Mouse (Mus musculus) kidney, postnatal 0 days (tissue): Measurements from ENCODE around the gene Cdkn2c. TPM values are rescaled to one million over a fixed set of nuclear protein-coding genes. Genes with fewer than 3 reads are reported as not detected.
A peak's percentile ranks its signal among the peaks of the same experiment; 100 is the strongest.

Experiments
- ATAC-seq: fragments of 200-750 bp; cut with Nextera tagmentation; replicated peaks from 2 replicates; pipeline ENCODE4 v1.8.0; 2017; ENCODE audit warnings: low read depth, moderate number of reproducible peaks, moderate TSS enrichment, moderate library complexity; ENCODE audit not compliant: low FRiP score
- DNase-seq: peaks from one replicate; pipeline ENCODE4 v3.0.0-alpha.2; 2016; ENCODE audit warnings: low spot score
- H3K27ac ChIP-seq: fragments of 300-500 bp; sonication (generic); 2 replicates; pipeline ENCODE4 v1.5.1; 2014; ENCODE audit warnings: mild to moderate bottlenecking
- H3K27me3 ChIP-seq: fragments of 300-500 bp; sonication (generic); 2 replicates; pipeline ENCODE4 v1.6.1; 2014; ENCODE audit warnings: low read length, mixed read lengths; ENCODE audit not compliant: insufficient read depth
- H3K36me3 ChIP-seq: fragments of 300-500 bp; sonication (generic); 2 replicates; pipeline ENCODE4 v1.6.1; 2014; ENCODE audit warnings: low read length, mixed read lengths; ENCODE audit not compliant: insufficient read depth
- H3K4me1 ChIP-seq: fragments of 300-500 bp; sonication (generic); replicated peaks from 2 replicates; pipeline ENCODE4 v1.6.1; 2014; ENCODE audit warnings: antibody characterized with exemption, low read length, mixed read lengths; ENCODE audit not compliant: insufficient read depth
- H3K4me2 ChIP-seq: fragments of 300-500 bp; sonication (generic); 2 replicates; pipeline ENCODE4 v1.6.1; 2014; ENCODE audit warnings: mild to moderate bottlenecking, low read length, moderate library complexity, mixed read lengths
- H3K4me3 ChIP-seq: fragments of 300-500 bp; sonication (generic); replicated peaks from 2 replicates; pipeline ENCODE4 v1.5.1; 2014; ENCODE audit warnings: low read depth, low read length
- H3K9ac ChIP-seq: fragments of 300-500 bp; sonication (generic); 2 replicates; pipeline ENCODE4 v1.6.1; 2014; ENCODE audit warnings: low read depth, low read length
- H3K9me3 ChIP-seq: fragments of 300-500 bp; sonication (generic); replicated peaks from 2 replicates; pipeline ENCODE4 v1.6.1; 2016; ENCODE audit warnings: low read length, inconsistent platforms, mixed read lengths
- CTCF ChIP-seq: IDR thresholded peaks from 2 replicates; pipeline ENCODE4 v1.5.1; 2016; ENCODE audit warnings: antibody characterized with exemption, low read depth, mild to moderate bottlenecking, moderate library complexity
- WGBS: fragments of 180-500 bp; shearing (Covaris S2); extraction: QIAGEN DNeasy Blood & Tissue Kit; methylation state at CpG from one replicate; pipeline ENCODE4 v1.1.7; 2014; 5-methylcytosine and 5-hydroxymethylcytosine counted together
- polyA plus RNA-seq: library from polyadenylated mRNA; unstranded; fragments of >200 nt; fragmentation: Nextera tagmentation; extraction: Ambion mirVana; gene quantifications from 2 replicates; pipeline ENCODE4 v1.2.1, GENCODE M21; 2015

The Cdkn2c gene
- polyA plus RNA-seq, 1 experiment from 2014 or later: 7.2 TPM

GRCm38 (mm10) chr4:109677221-109677620, 10.2 kb upstream of the Cdkn2c start:
- ATAC-seq (no peak), DNase-seq (no peak)
- Histone ChIP-seq H3K4me2 (peak overlapping the region; percentile 74), H3K9ac (peak overlapping the region; percentile 85), H3K27ac (peak overlapping the region; percentile 97), H3K4me3 (peak overlapping the region; percentile 88), H3K27me3 (no peaks in the 10 kb centered on the region), H3K4me1 (no peaks in the 10 kb centered on the region), H3K36me3 (no peaks in the 10 kb centered on the region), H3K9me3 (no peaks in the 10 kb centered on the region)
- TF ChIP-seq CTCF: no peak
- WGBS: 1% methylated on average over 3 of the region's 3 CpGs

GRCm38 (mm10) chr4:109676218-109677215, 9.5 kb upstream of the Cdkn2c start, which contains the start of gene Faf1:
Faf1 (plus strand) TSS chr4:109676588.
- H3K4me2 ChIP-seq: peak within 1 kb of the TSS; percentile 74
- H3K9ac ChIP-seq: peak within 1 kb of the TSS; percentile 85
- WGBS: under 1% methylated on average over 104 of the region's 107 CpGs
- DNase-seq: peak; percentile 98
- peak; percentile 98 for ATAC-seq
- peak within 1 kb of the TSS; percentile 97 for H3K27ac ChIP-seq
- no peaks in the 10 kb centered on the region for H3K4me1 ChIP-seq
- peak; percentile 32; the same call in 1 of the 2 replicates for TF ChIP-seq CTCF
- no peaks in the 10 kb centered on the region for H3K36me3 ChIP-seq
- no peaks in the 10 kb centered on the region for H3K27me3 ChIP-seq
- no peaks in the 10 kb centered on the region for H3K9me3 ChIP-seq
- H3K4me3 ChIP-seq: peak within 1 kb of the TSS; percentile 88

- no peak for ATAC-seq
- Histone ChIP-seq H3K9me3 (no peaks in the 10 kb centered on the region), H3K4me1 (no peaks in the 10 kb centered on the region), H3K27me3 (no peaks in the 10 kb centered on the region), H3K9ac (no peak overlapping the region), H3K27ac (no peak overlapping the region), H3K36me3 (no peaks in the 10 kb centered on the region), H3K4me2 (no peak overlapping the region), H3K4me3 (no peak overlapping the region)
- DNase-seq: no peak
- TF ChIP-seq CTCF: no peak
- 78% methylated on average over 2 of the region's 2 CpGs for WGBS
Measured at GRCm38 (mm10) chr4:109674097-109674496, 7.1 kb upstream of the Cdkn2c start.

DNA sequence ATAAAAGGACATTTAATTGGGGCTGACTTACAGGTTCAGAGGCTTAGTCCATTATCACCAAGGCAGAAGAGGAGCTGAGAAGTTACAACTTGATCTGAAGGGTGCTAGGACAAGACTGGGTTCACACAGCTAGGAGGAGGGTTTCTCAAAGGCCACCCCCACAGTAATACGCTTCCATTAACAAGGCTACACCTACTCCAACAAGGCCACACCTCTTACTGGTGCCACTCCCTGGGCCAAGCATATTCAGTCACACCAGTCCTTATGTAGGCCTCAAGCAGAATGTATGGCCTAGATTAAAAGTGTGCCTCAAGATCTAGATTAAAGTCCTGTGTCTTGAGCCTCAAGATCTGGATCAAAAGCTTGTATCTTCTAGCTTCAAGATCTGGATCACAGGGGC, 5.0 kb upstream of the Cdkn2c start:
- ATAC-seq (no peak), DNase-seq (no peak)
- H3K4me2 ChIP-seq: no peak overlapping the region
- TF ChIP-seq CTCF: no peak
- H3K9me3 ChIP-seq: no peaks in the 10 kb centered on the region
- no peaks in the 10 kb centered on the region for H3K36me3 ChIP-seq
- WGBS: 65% methylated on average over 1 of the region's 1 CpGs
- H3K9ac ChIP-seq: no peak overlapping the region
- H3K4me3 ChIP-seq: no peak overlapping the region
- H3K27me3 ChIP-seq: no peaks in the 10 kb centered on the region
- no peaks in the 10 kb centered on the region for H3K4me1 ChIP-seq
- H3K27ac ChIP-seq: no peak overlapping the region

DNA sequence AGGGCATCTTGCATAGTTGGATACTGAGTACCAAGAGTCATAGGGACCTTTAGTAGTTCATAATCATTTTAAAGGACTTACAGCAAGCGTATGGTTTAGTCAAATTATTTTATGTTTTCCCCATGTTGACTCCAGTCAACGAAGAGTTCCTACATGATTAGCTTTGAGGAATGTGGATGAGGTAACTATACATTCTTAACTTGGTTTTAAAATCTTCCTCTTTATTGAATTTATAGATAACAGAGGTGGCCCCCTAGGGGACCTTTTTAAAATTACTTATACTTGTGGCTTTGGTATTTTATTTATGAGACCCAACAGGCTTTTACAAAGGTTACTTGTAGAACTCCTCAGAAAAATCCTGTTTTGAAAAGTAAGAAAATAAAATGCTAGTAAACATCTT, 3.2 kb upstream of the Cdkn2c start:
- Histone ChIP-seq H3K9me3 (no peaks in the 10 kb centered on the region), H3K9ac (no peak overlapping the region), H3K27ac (no peak overlapping the region), H3K4me2 (no peak overlapping the region), H3K36me3 (no peaks in the 10 kb centered on the region), H3K4me1 (no peaks in the 10 kb centered on the region), H3K4me3 (no peak overlapping the region), H3K27me3 (no peaks in the 10 kb centered on the region)
- WGBS: 57% methylated on average over 2 of the region's 2 CpGs
- DNase-seq: peak; percentile 67
- TF ChIP-seq CTCF: peak; percentile 40
- no peak for ATAC-seq

DNA sequence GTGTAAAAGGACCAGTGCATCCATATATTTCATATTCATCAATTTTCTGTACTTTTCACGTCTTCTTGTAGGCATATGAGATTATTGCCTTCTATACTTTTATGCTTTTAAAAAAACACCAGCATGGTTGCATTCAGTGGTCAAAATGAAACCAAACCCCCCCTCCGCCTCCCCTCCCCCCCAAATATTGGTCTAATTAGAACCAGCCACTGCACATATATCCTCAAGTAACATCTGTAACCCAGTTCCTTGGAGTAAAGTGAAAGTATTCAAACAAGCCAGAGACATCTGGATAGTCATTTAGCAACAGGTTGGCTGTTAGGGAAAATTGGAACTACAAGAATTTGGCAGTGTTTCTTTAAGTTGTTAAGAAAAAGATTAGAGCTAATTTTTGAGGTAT, 529 bp upstream of the Cdkn2c start:
- TF ChIP-seq CTCF: no peak
- Histone ChIP-seq H3K4me2 (peak overlapping the region; percentile 100), H3K27me3 (peaks cover 7% of the 10 kb centered on the region), H3K4me1 (no peaks in the 10 kb centered on the region), H3K9me3 (no peaks in the 10 kb centered on the region), H3K4me3 (peak overlapping the region; percentile 79), H3K9ac (peak overlapping the region; percentile 96), H3K27ac (peak overlapping the region; percentile 98; the same call in 1 of the 2 replicates), H3K36me3 (no peaks in the 10 kb centered on the region)
- ATAC-seq: no peak
- DNase-seq: no peak
- 72% methylated on average over 2 of the region's 2 CpGs for WGBS
